Mouse (Mus musculus) neural tube, embryonic 11.5 days (tissue): ENCODE results near the gene Olfr504. TPM values are rescaled to one million over a fixed set of nuclear protein-coding genes. Genes with fewer than 3 reads are reported as not detected.

Source experiments
- polyA plus RNA-seq: library from polyadenylated mRNA; unstranded; fragments of >200 nt; fragmentation: Nextera tagmentation; extraction: Ambion mirVana; gene quantifications from 2 replicates; pipeline ENCODE4 v1.2.1, GENCODE M21; 2014

Gene Olfr504
- polyA plus RNA-seq, 1 experiment from 2014 or later = not detected

Other genes with a start within 250 kb of the Olfr504 start
- not detected in 2 replicates for gene Olfr492, start 242.1 kb downstream of the Olfr504 start, polyA plus RNA-seq
- not detected in 2 replicates for gene Olfr493, start 218.8 kb downstream of the Olfr504 start, polyA plus RNA-seq
- not detected in 2 replicates for gene Olfr494, start 200.5 kb downstream of the Olfr504 start, polyA plus RNA-seq
- not detected in 2 replicates for gene Olfr495, start 172.6 kb downstream of the Olfr504 start, polyA plus RNA-seq
- gene Olfr497, start 145.4 kb downstream of the Olfr504 start, polyA plus RNA-seq = not detected in 2 replicates
- not detected in 2 replicates for gene Olfr498, start 100.5 kb downstream of the Olfr504 start, polyA plus RNA-seq
- gene Olfr502, start 40.7 kb downstream of the Olfr504 start, polyA plus RNA-seq = not detected in 2 replicates
- not detected in 2 replicates for gene Olfr503, start 21.3 kb downstream of the Olfr504 start, polyA plus RNA-seq
- gene Olfr506, start 45.0 kb upstream of the Olfr504 start, polyA plus RNA-seq = not detected in 2 replicates
- gene Olfr507, start 56.0 kb upstream of the Olfr504 start, polyA plus RNA-seq = not detected in 2 replicates
- not detected in 2 replicates for gene Olfr508, start 64.2 kb upstream of the Olfr504 start, polyA plus RNA-seq
- gene Olfr509, start 86.1 kb upstream of the Olfr504 start, polyA plus RNA-seq = not detected in 2 replicates
- not detected in 2 replicates for gene Olfr510, start 100.6 kb upstream of the Olfr504 start, polyA plus RNA-seq
- gene Olfr512, start 147.5 kb upstream of the Olfr504 start, polyA plus RNA-seq = not detected in 2 replicates
- not detected in 2 replicates for gene Olfr513, start 185.2 kb upstream of the Olfr504 start, polyA plus RNA-seq